Mouse (Mus musculus) liver, embryonic 15.5 days (tissue): Measurements from ENCODE around the gene Olfr414. TPM values are rescaled to one million over a fixed set of nuclear protein-coding genes. Genes with fewer than 3 reads are reported as not detected.

ENCODE experiments used
- ATAC-seq: fragments of 200-750 bp; cut with Nextera tagmentation; 2 replicates; pipeline ENCODE4 v1.8.0; 2017; ENCODE audit warnings: moderate number of reproducible peaks, mild to moderate bottlenecking, moderate library complexity; ENCODE audit not compliant: insufficient read depth
- H3K27ac ChIP-seq: fragments of 300-500 bp; sonication (generic); replicated peaks from 2 replicates; pipeline ENCODE4 v1.5.1; 2015; ENCODE audit warnings: mild to moderate bottlenecking, inconsistent platforms
- H3K27me3 ChIP-seq: fragments of 300-500 bp; sonication (generic); 2 replicates; pipeline ENCODE4 v1.6.1; 2015; ENCODE audit warnings: mild to moderate bottlenecking, inconsistent platforms
- H3K36me3 ChIP-seq: fragments of 300-500 bp; sonication (generic); replicated peaks from 2 replicates; pipeline ENCODE4 v1.6.1; 2015; ENCODE audit warnings: moderate library complexity, mild to moderate bottlenecking, inconsistent platforms
- H3K4me1 ChIP-seq: fragments of 300-500 bp; sonication (generic); replicated peaks from 2 replicates; pipeline ENCODE4 v1.6.1; 2015; ENCODE audit warnings: inconsistent platforms
- H3K4me2 ChIP-seq: fragments of 300-500 bp; sonication (generic); 2 replicates; pipeline ENCODE4 v1.6.1; 2015; ENCODE audit warnings: moderate library complexity, mild to moderate bottlenecking, inconsistent platforms
- H3K4me3 ChIP-seq: fragments of 300-500 bp; sonication (generic); replicated peaks from 2 replicates; pipeline ENCODE4 v1.5.1; 2015; ENCODE audit warnings: mild to moderate bottlenecking, inconsistent platforms
- H3K9ac ChIP-seq: fragments of 300-500 bp; sonication (generic); 2 replicates; pipeline ENCODE4 v1.6.1; 2015; ENCODE audit warnings: moderate library complexity, mild to moderate bottlenecking, inconsistent platforms
- H3K9me3 ChIP-seq: fragments of 300-500 bp; sonication (generic); replicated peaks from 2 replicates; pipeline ENCODE4 v1.6.1; 2016; ENCODE audit warnings: inconsistent platforms
- WGBS: fragments of 180-500 bp; shearing (Covaris S2); methylation state at CpG from one replicate; pipeline ENCODE4 v1.1.7; 2015; ENCODE audit warnings: mixed read lengths; ENCODE audit not compliant: insufficient replicate concordance; 5-methylcytosine and 5-hydroxymethylcytosine counted together
- polyA plus RNA-seq: library from polyadenylated mRNA; unstranded; fragments of >200 nt; fragmentation: Nextera tagmentation; extraction: Ambion mirVana; gene quantifications from 2 replicates; pipeline ENCODE4 v1.2.1, GENCODE M21; 2015

Gene Olfr414
- polyA plus RNA-seq, 1 experiment from 2014 or later: not detected

- Histone ChIP-seq H3K9me3 (no peaks in the 10 kb centered on the region), H3K27ac (no peak overlapping the region), H3K9ac (no peak overlapping the region), H3K4me1 (no peaks in the 10 kb centered on the region), H3K36me3 (no peaks in the 10 kb centered on the region), H3K4me2 (no peak overlapping the region), H3K27me3 (no peaks in the 10 kb centered on the region), H3K4me3 (no peak overlapping the region)
- no peak for ATAC-seq
- WGBS: 3% methylated on average over 6 of the region's 6 CpGs
These were observed 45.9 kb downstream of the Olfr414 start for GRCm38 (mm10) chr1:174469736-174470135.

DNA sequence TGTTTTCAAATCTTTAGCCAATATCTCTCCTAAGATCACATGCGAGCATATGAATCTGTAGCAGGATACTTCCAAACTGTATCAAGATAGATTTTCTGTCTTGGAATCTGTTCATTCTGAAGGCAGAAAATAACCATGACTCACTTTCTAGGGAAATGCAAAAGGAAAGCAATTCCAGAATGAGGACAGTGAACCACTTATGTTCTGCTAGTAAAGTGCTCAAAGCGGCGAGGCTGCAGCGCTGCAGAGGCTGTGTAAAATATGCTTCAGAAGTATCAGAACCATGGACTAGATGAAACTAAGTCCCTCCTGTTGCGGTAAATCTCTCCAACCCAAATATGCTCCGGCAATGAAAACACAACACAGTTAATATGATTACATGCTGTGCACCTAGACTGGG is 58.7 kb downstream of the Olfr414 start:
- no peaks in the 10 kb centered on the region for H3K4me1 ChIP-seq
- no peak overlapping the region for H3K9ac ChIP-seq
- WGBS: 77% methylated on average over 6 of the region's 6 CpGs
- H3K9me3 ChIP-seq: no peaks in the 10 kb centered on the region
- no peaks in the 10 kb centered on the region for H3K36me3 ChIP-seq
- no peak overlapping the region for H3K4me2 ChIP-seq
- no peak overlapping the region for H3K4me3 ChIP-seq
- H3K27ac ChIP-seq: no peak overlapping the region
- H3K27me3 ChIP-seq: no peaks in the 10 kb centered on the region
- ATAC-seq: no peak

Other genes starting within 250 kb of the Olfr414 start
- 0.06 and 0.12 TPM in 2 replicates for gene Olfr419, start 172.0 kb upstream of the Olfr414 start, polyA plus RNA-seq
- gene Mptx1, start 93.5 kb upstream of the Olfr414 start, polyA plus RNA-seq: not detected in 2 replicates
- gene Olfr417, start 58.9 kb upstream of the Olfr414 start, polyA plus RNA-seq: not detected in 2 replicates
- gene Olfr248, start 33.0 kb upstream of the Olfr414 start, polyA plus RNA-seq: not detected in 2 replicates
- not detected in 2 replicates for gene Olfr220, start 18.0 kb downstream of the Olfr414 start, polyA plus RNA-seq
- 0.01 TPM in 1 of 2 replicates, not detected in the other for gene Fmn2, start 77.8 kb downstream of the Olfr414 start, polyA plus RNA-seq